In genomic region chr5:138012382-138012781, GRCm38 (mm10) we compare ENCODE assay signal across 42 mouse cellular contexts. TPM values are rescaled to one million over a fixed set of nuclear protein-coding genes. Genes with fewer than 3 reads are reported as not detected.
"Had no signal": no experiment of that assay in that cellular context is flagged by ENCODE, and none has a peak within 500 bp of the region (broad histone marks: within the 10 kb centered on the region; RNA-seq: fewer than 3 reads in every experiment).

No protein-coding gene starts in this region.

- H3K36me3 ChIP-seq: heart, embryonic 10.5 days; heart, embryonic 12.5 days; hindbrain, embryonic 13.5 days; hindbrain, embryonic 15.5 days; kidney, embryonic 15.5 days; limb, embryonic 13.5 days; limb, embryonic 15.5 days had no signal

- H3K4me1 ChIP-seq: heart, embryonic 10.5 days; heart, embryonic 12.5 days; hindbrain, embryonic 13.5 days; hindbrain, embryonic 15.5 days; kidney, embryonic 15.5 days; limb, embryonic 13.5 days; limb, embryonic 15.5 days had no signal

- H3K27me3 ChIP-seq: heart, embryonic 12.5 days; hindbrain, embryonic 13.5 days; hindbrain, embryonic 15.5 days; kidney, embryonic 15.5 days; limb, embryonic 13.5 days; limb, embryonic 15.5 days had no signal

- H3K4me2 ChIP-seq: heart, embryonic 12.5 days; hindbrain, embryonic 13.5 days; hindbrain, embryonic 15.5 days; kidney, embryonic 15.5 days; limb, embryonic 13.5 days; limb, embryonic 15.5 days had no signal

- DNase-seq: gastrocnemius, postnatal 14 days; gastrocnemius, postnatal 36 days; heart, adult 18-20 months; heart, postnatal 10 days; heart, postnatal 36 days; kidney, adult 11 months; kidney, adult 2 months; kidney, adult 9 months; kidney, postnatal 14 days; kidney, postnatal 36 days; layer of hippocampus, adult 9-11 months; layer of hippocampus, postnatal 36 days; left cerebral cortex, postnatal 4 days had no signal

- H3K9me3 ChIP-seq: heart, embryonic 10.5 days; hindbrain, embryonic 13.5 days; hindbrain, embryonic 15.5 days; kidney, embryonic 15.5 days; limb, embryonic 13.5 days; limb, embryonic 15.5 days had no signal

- ATAC-seq: hindbrain, postnatal 0 days; intestine, embryonic 16.5 days had no signal

- H3K9ac ChIP-seq: heart, embryonic 12.5 days; hindbrain, embryonic 13.5 days; hindbrain, embryonic 15.5 days; kidney, embryonic 15.5 days; limb, embryonic 13.5 days; limb, embryonic 15.5 days; liver, embryonic 14.5 days had no signal

- H3K27ac ChIP-seq: heart, embryonic 10.5 days; hindbrain, embryonic 13.5 days; hindbrain, embryonic 15.5 days; hindbrain, postnatal 0 days; kidney, embryonic 15.5 days; kidney, postnatal 0 days; limb, embryonic 13.5 days; limb, embryonic 15.5 days; liver, embryonic 14.5 days had no signal

- H3K4me3 ChIP-seq: heart, embryonic 10.5 days; heart, embryonic 12.5 days; hindbrain, embryonic 13.5 days; hindbrain, embryonic 15.5 days; kidney, embryonic 15.5 days; limb, embryonic 13.5 days; limb, embryonic 15.5 days had no signal

RNA-seq across cellular contexts. Expression of gene Smok3a, which starts 8.7 kb away (rescaled TPM):
- total RNA-seq: gastrocnemius, adult 18-20 months; gastrocnemius, adult 8-10 months; gastrocnemius, postnatal 14 days; gastrocnemius, postnatal 36 days; heart, adult 18-20 months; heart, adult 8-10 months; heart, postnatal 10 days; heart, postnatal 36 days; hematopoietic stem cell, adult 5-6 weeks; hindbrain, postnatal 0 days; layer of hippocampus, adult 18-20 months; layer of hippocampus, adult 8-10 months; layer of hippocampus, postnatal 14 days; layer of hippocampus, postnatal 36 days; left cerebral cortex, adult 18-20 months; left cerebral cortex, adult 8-10 months; left cerebral cortex, postnatal 10 days; left cerebral cortex, postnatal 25 days; left cerebral cortex, postnatal 4 days had no signal
- polyA plus RNA-seq: gonadal fat pad, adult 2 months; heart, embryonic 10.5 days; heart, embryonic 12.5 days; heart, embryonic 14.5 days; heart, embryonic 16.5 days; hindbrain, embryonic 11.5 days; hindbrain, embryonic 13.5 days; hindbrain, embryonic 15.5 days; hindbrain, postnatal 0 days; intestine, embryonic 14.5 days; intestine, embryonic 16.5 days; kidney, adult 2 months; kidney, embryonic 15.5 days; kidney, postnatal 0 days; large intestine, adult 2 months; limb, embryonic 11.5 days; limb, embryonic 13.5 days; limb, embryonic 15.5 days; liver, embryonic 14.5 days had no signal

RNA-seq across cellular contexts. Expression of gene Smok3b, which starts 8.8 kb away (rescaled TPM):
- total RNA-seq: gastrocnemius, adult 18-20 months; gastrocnemius, adult 8-10 months; gastrocnemius, postnatal 14 days; gastrocnemius, postnatal 36 days; heart, adult 18-20 months; heart, adult 8-10 months; heart, postnatal 10 days; heart, postnatal 36 days; hematopoietic stem cell, adult 5-6 weeks; hindbrain, postnatal 0 days; layer of hippocampus, adult 18-20 months; layer of hippocampus, adult 8-10 months; layer of hippocampus, postnatal 14 days; layer of hippocampus, postnatal 36 days; left cerebral cortex, adult 18-20 months; left cerebral cortex, adult 8-10 months; left cerebral cortex, postnatal 10 days; left cerebral cortex, postnatal 25 days; left cerebral cortex, postnatal 4 days had no signal
- polyA plus RNA-seq: gonadal fat pad, adult 2 months; heart, embryonic 10.5 days; heart, embryonic 12.5 days; heart, embryonic 14.5 days; heart, embryonic 16.5 days; hindbrain, embryonic 11.5 days; hindbrain, embryonic 13.5 days; hindbrain, embryonic 15.5 days; hindbrain, postnatal 0 days; intestine, embryonic 14.5 days; intestine, embryonic 16.5 days; kidney, adult 2 months; kidney, embryonic 15.5 days; kidney, postnatal 0 days; large intestine, adult 2 months; limb, embryonic 11.5 days; limb, embryonic 13.5 days; limb, embryonic 15.5 days; liver, embryonic 14.5 days had no signal

RNA-seq across cellular contexts. Expression of gene Azgp1, which starts 31.1 kb away (rescaled TPM):
- total RNA-seq: gastrocnemius, postnatal 14 days; heart, adult 18-20 months; heart, adult 8-10 months; heart, postnatal 10 days; heart, postnatal 36 days; hematopoietic stem cell, adult 5-6 weeks; hindbrain, postnatal 0 days; layer of hippocampus, adult 18-20 months; layer of hippocampus, adult 8-10 months; layer of hippocampus, postnatal 14 days; layer of hippocampus, postnatal 36 days; left cerebral cortex, adult 18-20 months; left cerebral cortex, adult 8-10 months; left cerebral cortex, postnatal 10 days; left cerebral cortex, postnatal 25 days; left cerebral cortex, postnatal 4 days had no signal
- polyA plus RNA-seq: heart, embryonic 10.5 days; heart, embryonic 12.5 days; heart, embryonic 14.5 days; heart, embryonic 16.5 days; hindbrain, embryonic 11.5 days; hindbrain, embryonic 13.5 days; hindbrain, embryonic 15.5 days; hindbrain, postnatal 0 days; intestine, embryonic 14.5 days; kidney, embryonic 15.5 days; limb, embryonic 11.5 days; limb, embryonic 13.5 days; limb, embryonic 15.5 days had no signal

RNA-seq across cellular contexts. Expression of gene Smok3c, which starts 40.6 kb away (rescaled TPM):
- total RNA-seq: gastrocnemius, adult 18-20 months; gastrocnemius, adult 8-10 months; gastrocnemius, postnatal 14 days; gastrocnemius, postnatal 36 days; heart, adult 18-20 months; heart, adult 8-10 months; heart, postnatal 10 days; heart, postnatal 36 days; hematopoietic stem cell, adult 5-6 weeks; hindbrain, postnatal 0 days; layer of hippocampus, adult 18-20 months; layer of hippocampus, adult 8-10 months; layer of hippocampus, postnatal 14 days; layer of hippocampus, postnatal 36 days; left cerebral cortex, adult 18-20 months; left cerebral cortex, adult 8-10 months; left cerebral cortex, postnatal 10 days; left cerebral cortex, postnatal 25 days; left cerebral cortex, postnatal 4 days had no signal
- polyA plus RNA-seq: gonadal fat pad, adult 2 months; heart, embryonic 10.5 days; heart, embryonic 12.5 days; heart, embryonic 14.5 days; heart, embryonic 16.5 days; hindbrain, embryonic 11.5 days; hindbrain, embryonic 13.5 days; hindbrain, embryonic 15.5 days; hindbrain, postnatal 0 days; intestine, embryonic 14.5 days; intestine, embryonic 16.5 days; kidney, adult 2 months; kidney, embryonic 15.5 days; kidney, postnatal 0 days; large intestine, adult 2 months; limb, embryonic 11.5 days; limb, embryonic 13.5 days; limb, embryonic 15.5 days; liver, embryonic 14.5 days had no signal

RNA-seq across cellular contexts. Expression of gene Gjc3, which starts 49.5 kb away (rescaled TPM):
- total RNA-seq: hematopoietic stem cell, adult 5-6 weeks had no signal
- polyA plus RNA-seq: heart, embryonic 10.5 days; kidney, embryonic 15.5 days; limb, embryonic 11.5 days had no signal
